Mouse (Mus musculus): Measurements from ENCODE around the gene Dstyk. TPM values are rescaled to one million over a fixed set of nuclear protein-coding genes. Genes with fewer than 3 reads are reported as not detected.
"Not testable (repeated sequence)": the region's sequence is repeated elsewhere in the genome, so short reads cannot be mapped to it uniquely, and the experiment has no call there.

The Dstyk gene
- polyA plus RNA-seq, 1 experiment, result 23.3 TPM

GRCm38 (mm10) chr1:132434032-132434431 is 16.7 kb downstream of the Dstyk start:
- Histone ChIP-seq H3K4me3 (ENCODE audit: insufficient read depth, low read length) (no peak overlapping the region), H3K27ac (ENCODE audit: insufficient read depth, low read length) (no peak overlapping the region), H3K4me1 (ENCODE audit: control insufficient read depth, insufficient read depth, low read length) (0 out of 2 replicates have a peak, but pooled peaks cover 2% of the 10 kb centered on the region)
- TF ChIP-seq CTCF (IDR thresholded peaks at IDR 0.05; ENCODE audit: borderline replicate concordance, insufficient read depth, low read length) (no peak), POLR2A (IDR thresholded peaks at IDR 0.05; ENCODE audit: low read depth, low read length) (no peak)

GRCm38 (mm10) chr1:132436320-132436958 is 19.1 kb downstream of the Dstyk start:
- TF ChIP-seq CTCF (IDR thresholded peaks at IDR 0.05; ENCODE audit: borderline replicate concordance, insufficient read depth, low read length), result no peak
- no peak for TF ChIP-seq POLR2A (IDR thresholded peaks at IDR 0.05; ENCODE audit: low read depth, low read length)
- Histone ChIP-seq H3K27ac (ENCODE audit: insufficient read depth, low read length) (no peak overlapping the region), H3K4me3 (ENCODE audit: insufficient read depth, low read length) (no peak overlapping the region), H3K4me1 (ENCODE audit: control insufficient read depth, insufficient read depth, low read length) (0 out of 2 replicates have a peak, but pooled peaks cover 2% of the 10 kb centered on the region)

- TF ChIP-seq CTCF (IDR thresholded peaks at IDR 0.05; ENCODE audit: borderline replicate concordance, insufficient read depth, low read length) (no peak), POLR2A (IDR thresholded peaks at IDR 0.05; ENCODE audit: low read depth, low read length) (no peak)
- H3K27ac ChIP-seq (ENCODE audit: insufficient read depth, low read length), result no peak overlapping the region
- no peak overlapping the region for H3K4me3 ChIP-seq (ENCODE audit: insufficient read depth, low read length)
- H3K4me1 ChIP-seq (ENCODE audit: control insufficient read depth, insufficient read depth, low read length), result no peaks in the 10 kb centered on the region
Observed at GRCm38 (mm10) chr1:132436960-132437359, 19.6 kb downstream of the Dstyk start.

- H3K4me3 ChIP-seq (ENCODE audit: insufficient read depth, low read length), result no peak overlapping the region
- H3K4me1 ChIP-seq (ENCODE audit: control insufficient read depth, insufficient read depth, low read length), result no peaks in the 10 kb centered on the region
- H3K27ac ChIP-seq (ENCODE audit: insufficient read depth, low read length), result no peak overlapping the region
- TF ChIP-seq POLR2A (IDR thresholded peaks at IDR 0.05; ENCODE audit: low read depth, low read length) (no peak), CTCF (IDR thresholded peaks at IDR 0.05; ENCODE audit: borderline replicate concordance, insufficient read depth, low read length) (no peak)
Observed at GRCm38 (mm10) chr1:132437389-132437788, 20.0 kb downstream of the Dstyk start.

- no peak overlapping the region for H3K4me3 ChIP-seq (ENCODE audit: insufficient read depth, low read length)
- H3K4me1 ChIP-seq (ENCODE audit: control insufficient read depth, insufficient read depth, low read length), result no peaks in the 10 kb centered on the region
- no peak overlapping the region for H3K27ac ChIP-seq (ENCODE audit: insufficient read depth, low read length)
- TF ChIP-seq POLR2A (IDR thresholded peaks at IDR 0.05; ENCODE audit: low read depth, low read length), result no peak
- no peak for TF ChIP-seq CTCF (IDR thresholded peaks at IDR 0.05; ENCODE audit: borderline replicate concordance, insufficient read depth, low read length)
Observed at GRCm38 (mm10) chr1:132440896-132441435, 23.6 kb downstream of the Dstyk start.

GRCm38 (mm10) chr1:132449742-132450141 is 32.4 kb downstream of the Dstyk start:
- no peak overlapping the region for H3K27ac ChIP-seq (ENCODE audit: insufficient read depth, low read length)
- TF ChIP-seq CTCF (IDR thresholded peaks at IDR 0.05; ENCODE audit: borderline replicate concordance, insufficient read depth, low read length), result no peak
- no peak for TF ChIP-seq POLR2A (IDR thresholded peaks at IDR 0.05; ENCODE audit: low read depth, low read length)
- H3K4me1 ChIP-seq (ENCODE audit: control insufficient read depth, insufficient read depth, low read length), result no peaks in the 10 kb centered on the region
- no peak overlapping the region for H3K4me3 ChIP-seq (ENCODE audit: insufficient read depth, low read length)

- TF ChIP-seq CTCF (IDR thresholded peaks at IDR 0.05; ENCODE audit: borderline replicate concordance, insufficient read depth, low read length) (no peak), POLR2A (IDR thresholded peaks at IDR 0.05; ENCODE audit: low read depth, low read length) (no peak)
- H3K4me3 ChIP-seq (ENCODE audit: insufficient read depth, low read length), result no peak overlapping the region
Observed at GRCm38 (mm10) chr1:132464651-132465050, 47.3 kb downstream of the Dstyk start.

GRCm38 (mm10) chr1:132468926-132469325 is 51.6 kb downstream of the Dstyk start:
- Histone ChIP-seq H3K27ac (ENCODE audit: insufficient read depth, low read length) (no peak overlapping the region), H3K4me3 (ENCODE audit: insufficient read depth, low read length) (no peak overlapping the region), H3K4me1 (ENCODE audit: control insufficient read depth, insufficient read depth, low read length) (no peaks in the 10 kb centered on the region)
- no peak for TF ChIP-seq CTCF (IDR thresholded peaks at IDR 0.05; ENCODE audit: borderline replicate concordance, insufficient read depth, low read length)
- TF ChIP-seq POLR2A (IDR thresholded peaks at IDR 0.05; ENCODE audit: low read depth, low read length), result no peak

More at GRCm38 (mm10) chr1:132464651-132465050, 47.3 kb downstream of the Dstyk start:
- Histone ChIP-seq H3K27ac (ENCODE audit: insufficient read depth, low read length) (no peak overlapping the region), H3K4me1 (ENCODE audit: control insufficient read depth, insufficient read depth, low read length) (no peaks in the 10 kb centered on the region)

- no peak overlapping the region for H3K4me3 ChIP-seq (ENCODE audit: insufficient read depth, low read length)
- H3K27ac ChIP-seq (ENCODE audit: insufficient read depth, low read length), result no peak overlapping the region
- no peak for TF ChIP-seq CTCF (IDR thresholded peaks at IDR 0.05; ENCODE audit: borderline replicate concordance, insufficient read depth, low read length)
- no peak for TF ChIP-seq POLR2A (IDR thresholded peaks at IDR 0.05; ENCODE audit: low read depth, low read length)
- no peaks in the 10 kb centered on the region for H3K4me1 ChIP-seq (ENCODE audit: control insufficient read depth, insufficient read depth, low read length)
Observed at GRCm38 (mm10) chr1:132469519-132469918, 52.2 kb downstream of the Dstyk start.

GRCm38 (mm10) chr1:132470031-132470430 is 52.7 kb downstream of the Dstyk start:
- not testable (repeated sequence) for H3K27ac ChIP-seq (ENCODE audit: insufficient read depth, low read length); H3K4me1 ChIP-seq (ENCODE audit: control insufficient read depth, insufficient read depth, low read length); H3K4me3 ChIP-seq (ENCODE audit: insufficient read depth, low read length)

All from embryonic fibroblast, embryonic 13.5 days (primary cell).